Mouse (Mus musculus) heart, adult 2 months (tissue): ENCODE data around the gene Skil.

ENCODE experiments used
- CTCF ChIP-seq: fragments of 200-600 bp; IDR thresholded peaks from 2 replicates; pipeline ENCODE4 v1.8.1; 2022; ENCODE audit warnings: antibody characterized with exemption, mild to moderate bottlenecking, moderate library complexity
- EP300 ChIP-seq: fragments of 200-500 bp; IDR thresholded peaks from 2 replicates; pipeline ENCODE4 v1.6.1; 2011; ENCODE audit warnings: low read depth, low read length, control low read depth; ENCODE audit not compliant: insufficient read depth
- POLR2A ChIP-seq: fragments of 200-500 bp; IDR thresholded peaks from 2 replicates; pipeline ENCODE4 v1.6.1; 2011; ENCODE audit warnings: mild to moderate bottlenecking, low read depth, low read length, control low read depth; ENCODE audit not compliant: insufficient read depth

DNA sequence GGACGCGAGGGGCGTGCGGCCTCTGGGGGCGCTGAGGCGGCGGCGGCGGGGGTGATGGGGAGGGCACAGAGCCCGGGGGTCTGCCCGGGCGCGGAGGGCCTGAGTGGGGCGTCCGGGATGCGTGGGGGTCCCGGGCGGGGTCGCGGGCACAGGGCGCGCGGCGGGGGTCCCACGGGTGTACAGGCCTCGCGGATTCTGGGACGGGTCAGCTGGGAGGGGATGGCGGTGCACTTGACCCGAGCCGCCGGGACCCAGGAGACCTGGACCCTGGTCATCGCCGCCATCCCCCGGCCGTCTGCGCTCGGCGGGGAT is 277 bp downstream of the Skil start:
- TF ChIP-seq CTCF (no peak), POLR2A (no peak), EP300 (no peak)
